Mouse (Mus musculus) heart, embryonic 10.5 days (tissue): ENCODE data around the gene Klhdc9. TPM values are rescaled to one million over a fixed set of nuclear protein-coding genes. Genes with fewer than 3 reads are reported as not detected.
"Not testable (repeated sequence)": the region's sequence is repeated elsewhere in the genome, so short reads cannot be mapped to it uniquely, and the experiment has no call there.

Experiments
- DNase-seq: peaks from one replicate; pipeline ENCODE4 v3.0.0-alpha.2; 2017; ENCODE audit warnings: low spot score
- H3K27ac ChIP-seq: fragments of 300-500 bp; sonication (generic); 2 replicates; pipeline ENCODE4 v1.5.1; 2016; ENCODE audit warnings: mild to moderate bottlenecking
- H3K27me3 ChIP-seq: fragments of 300-500 bp; sonication (generic); 2 replicates; pipeline ENCODE4 v1.6.1; 2016; ENCODE audit warnings: mild to moderate bottlenecking; ENCODE audit not compliant: poor library complexity, insufficient read depth, severe bottlenecking
- H3K36me3 ChIP-seq: fragments of 300-500 bp; sonication (generic); 2 replicates; pipeline ENCODE4 v1.6.1; 2016; ENCODE audit warnings: mild to moderate bottlenecking, moderate library complexity
- H3K4me1 ChIP-seq: fragments of 300-500 bp; sonication (generic); 2 replicates; pipeline ENCODE4 v1.6.1; 2016; ENCODE audit warnings: mild to moderate bottlenecking
- H3K4me3 ChIP-seq: fragments of 300-500 bp; sonication (generic); 2 replicates; pipeline ENCODE4 v1.5.1; 2016; ENCODE audit warnings: mild to moderate bottlenecking, moderate library complexity
- H3K9me3 ChIP-seq: fragments of 300-500 bp; sonication (generic); 2 replicates; pipeline ENCODE4 v1.6.1; 2016; ENCODE audit warnings: mild to moderate bottlenecking, moderate library complexity
- WGBS: fragments of 180-500 bp; shearing (Covaris S2); methylation state at CpG from one replicate; pipeline ENCODE4 v1.1.7; 2016; 5-methylcytosine and 5-hydroxymethylcytosine counted together
- polyA plus RNA-seq: library from polyadenylated mRNA; unstranded; fragments of >200 nt; fragmentation: Nextera tagmentation; extraction: Ambion mirVana; gene quantifications from 2 replicates; pipeline ENCODE4 v1.2.1, GENCODE M21; 2016

Gene Klhdc9
- polyA plus RNA-seq, 1 experiment from 2014 or later: 0.87 TPM

GRCm38 (mm10) chr1:171346095-171346450 is 14.5 kb downstream of the Klhdc9 start:
- no peak for DNase-seq
- peak overlapping the region; percentile 95 for H3K4me3 ChIP-seq
- under 1% methylated on average over 14 of the region's 14 CpGs for WGBS

GRCm38 (mm10) chr1:171345225-171346094 is 15.1 kb downstream of the Klhdc9 start, which contains the start of the genes Nit1 and Pfdn2:
Gene Nit1 (minus strand): TSS chr1:171345646.
Gene Pfdn2 (plus strand): TSS chr1:171345670.
- under 1% methylated on average over 53 of the region's 53 CpGs for WGBS

More at GRCm38 (mm10) chr1:171346095-171346450, 14.5 kb downstream of the Klhdc9 start:
- Histone ChIP-seq H3K9me3 (0 out of 2 replicates have a peak, but pooled peaks cover 6% of the 10 kb centered on the region), H3K27me3 (no peaks in the 10 kb centered on the region), H3K4me1 (peaks cover 9% of the 10 kb centered on the region; the same call in 1 of the 2 replicates), H3K27ac (peak overlapping the region; percentile 93), H3K36me3 (peaks cover 30% of the 10 kb centered on the region)

GRCm38 (mm10) chr1:171344715-171345114 is 15.9 kb downstream of the Klhdc9 start:
- no peaks in the 10 kb centered on the region for H3K27me3 ChIP-seq
- peaks cover 9% of the 10 kb centered on the region; the same call in 1 of the 2 replicates for H3K4me1 ChIP-seq
- H3K4me3 ChIP-seq: peak overlapping the region; percentile 95
- H3K36me3 ChIP-seq: peaks cover 44% of the 10 kb centered on the region
- WGBS: 71% methylated on average over 9 of the region's 9 CpGs
- DNase-seq: no peak
- H3K9me3 ChIP-seq: 0 out of 2 replicates have a peak, but pooled peaks cover 6% of the 10 kb centered on the region
- peak overlapping the region; percentile 93; the same call in 1 of the 2 replicates for H3K27ac ChIP-seq

More at GRCm38 (mm10) chr1:171345225-171346094, 15.1 kb downstream of the Klhdc9 start, which contains the start of the genes Nit1 and Pfdn2:
- H3K9me3 ChIP-seq: 0 out of 2 replicates have a peak, but pooled peaks cover 6% of the 10 kb centered on the region
- DNase-seq: peak; percentile 98
- H3K4me3 ChIP-seq: peak within 1 kb of the TSS; percentile 95
- peaks cover 36% of the 10 kb centered on the region for H3K36me3 ChIP-seq
- peak within 1 kb of the TSS; percentile 93 for H3K27ac ChIP-seq
- peaks cover 9% of the 10 kb centered on the region; the same call in 1 of the 2 replicates for H3K4me1 ChIP-seq
- no peaks in the 10 kb centered on the region for H3K27me3 ChIP-seq

- 80% methylated on average over 9 of the region's 9 CpGs for WGBS
- peaks cover 9% of the 10 kb centered on the region; the same call in 1 of the 2 replicates for H3K4me1 ChIP-seq
- 0 out of 2 replicates have a peak, but pooled peaks cover 6% of the 10 kb centered on the region for H3K9me3 ChIP-seq
- H3K4me3 ChIP-seq: no peak overlapping the region
- H3K27me3 ChIP-seq: no peaks in the 10 kb centered on the region
- DNase-seq: peak; percentile 79
- H3K36me3 ChIP-seq: peaks cover 50% of the 10 kb centered on the region
- H3K27ac ChIP-seq: no peak overlapping the region
Measured at GRCm38 (mm10) chr1:171343922-171344677, 16.5 kb downstream of the Klhdc9 start.

- 93% methylated on average over 16 of the region's 16 CpGs for WGBS
- 0 out of 2 replicates have a peak, but pooled peaks cover 6% of the 10 kb centered on the region for H3K9me3 ChIP-seq
Measured at GRCm38 (mm10) chr1:171342262-171343207, 18.1 kb downstream of the Klhdc9 start.

GRCm38 (mm10) chr1:171330216-171330560 is 30.4 kb downstream of the Klhdc9 start:
- peak overlapping the region; percentile 94 for H3K4me3 ChIP-seq
- WGBS: 1% methylated on average over 4 of the region's 4 CpGs
- DNase-seq: no peak

More at GRCm38 (mm10) chr1:171342262-171343207, 18.1 kb downstream of the Klhdc9 start:
- peaks cover 9% of the 10 kb centered on the region; the same call in 1 of the 2 replicates for H3K4me1 ChIP-seq
- DNase-seq: no peak
- no peak overlapping the region for H3K4me3 ChIP-seq
- peaks cover 59% of the 10 kb centered on the region for H3K36me3 ChIP-seq
- no peak overlapping the region for H3K27ac ChIP-seq
- H3K27me3 ChIP-seq: no peaks in the 10 kb centered on the region

GRCm38 (mm10) chr1:171329433-171330215 is 31.0 kb downstream of the Klhdc9 start:
- Histone ChIP-seq H3K36me3 (peaks cover 6% of the 10 kb centered on the region), H3K4me1 (peaks cover 46% of the 10 kb centered on the region), H3K4me3 (peak overlapping the region; percentile 94), H3K9me3 (no peaks in the 10 kb centered on the region), H3K27me3 (no peaks in the 10 kb centered on the region), H3K27ac (peak overlapping the region; percentile 100)
- peak; percentile 93 for DNase-seq
- under 1% methylated on average over 59 of the region's 61 CpGs for WGBS

More at GRCm38 (mm10) chr1:171330216-171330560, 30.4 kb downstream of the Klhdc9 start:
- Histone ChIP-seq H3K4me1 (peaks cover 47% of the 10 kb centered on the region), H3K27ac (peak overlapping the region; percentile 100), H3K36me3 (peaks cover 3% of the 10 kb centered on the region; the same call in 1 of the 2 replicates), H3K27me3 (no peaks in the 10 kb centered on the region), H3K9me3 (no peaks in the 10 kb centered on the region)

- peak; percentile 97 for DNase-seq
- Histone ChIP-seq H3K27ac (peak within 1 kb of the TSS; percentile 100), H3K27me3 (no peaks in the 10 kb centered on the region), H3K4me3 (peak within 1 kb of the TSS; percentile 94), H3K9me3 (no peaks in the 10 kb centered on the region), H3K4me1 (peaks cover 42% of the 10 kb centered on the region), H3K36me3 (peaks cover 4% of the 10 kb centered on the region; the same call in 1 of the 2 replicates)
- WGBS: under 1% methylated on average over 48 of the region's 48 CpGs
Measured at GRCm38 (mm10) chr1:171328839-171329432, 31.7 kb downstream of the Klhdc9 start, which contains the start of gene Dedd. Gene Dedd (plus strand): TSS chr1:171329145.

GRCm38 (mm10) chr1:171328244-171328643 is 32.4 kb downstream of the Klhdc9 start:
- H3K36me3 ChIP-seq: peaks cover 4% of the 10 kb centered on the region; the same call in 1 of the 2 replicates
- H3K9me3 ChIP-seq: no peaks in the 10 kb centered on the region
- 37% methylated on average over 9 of the region's 9 CpGs for WGBS
- peak overlapping the region; percentile 100 for H3K27ac ChIP-seq
- no peak for DNase-seq
- peak overlapping the region; percentile 94 for H3K4me3 ChIP-seq
- peaks cover 41% of the 10 kb centered on the region for H3K4me1 ChIP-seq
- no peaks in the 10 kb centered on the region for H3K27me3 ChIP-seq

- WGBS: 86% methylated on average over 4 of the region's 4 CpGs
- not testable (repeated sequence) for H3K9me3 ChIP-seq, DNase-seq, H3K4me3 ChIP-seq, H3K27ac ChIP-seq, H3K27me3 ChIP-seq, H3K36me3 ChIP-seq
- H3K4me1 ChIP-seq: peaks cover 31% of the 10 kb centered on the region
Measured at GRCm38 (mm10) chr1:171326588-171326987, 34.0 kb downstream of the Klhdc9 start.

GRCm38 (mm10) chr1:171325571-171325970 is 35.0 kb downstream of the Klhdc9 start:
- peaks cover 4% of the 10 kb centered on the region; the same call in 1 of the 2 replicates for H3K36me3 ChIP-seq
- peaks cover 23% of the 10 kb centered on the region for H3K4me1 ChIP-seq
- no peaks in the 10 kb centered on the region for H3K27me3 ChIP-seq
- DNase-seq: no peak
- no peak overlapping the region for H3K27ac ChIP-seq
- 78% methylated on average over 2 of the region's 2 CpGs for WGBS
- no peak overlapping the region for H3K4me3 ChIP-seq
- H3K9me3 ChIP-seq: no peaks in the 10 kb centered on the region
